Mouse (Mus musculus) hindbrain, embryonic 13.5 days (tissue): ENCODE measurements around the gene Dhx8. TPM values are rescaled to one million over a fixed set of nuclear protein-coding genes. Genes with fewer than 3 reads are reported as not detected.

Source experiments
- ATAC-seq: fragments of 200-750 bp; cut with Nextera tagmentation; 2 replicates; pipeline ENCODE4 v1.8.0; 2017; ENCODE audit warnings: moderate TSS enrichment; ENCODE audit not compliant: low FRiP score
- H3K27ac ChIP-seq: fragments of 300-500 bp; sonication (generic); 2 replicates; pipeline ENCODE4 v1.5.1; 2015; ENCODE audit warnings: inconsistent platforms, mild to moderate bottlenecking, moderate library complexity
- H3K27me3 ChIP-seq: fragments of 300-500 bp; sonication (generic); 2 replicates; pipeline ENCODE4 v1.6.1; 2015; ENCODE audit warnings: mild to moderate bottlenecking, inconsistent platforms
- H3K36me3 ChIP-seq: fragments of 300-500 bp; sonication (generic); 2 replicates; pipeline ENCODE4 v1.6.1; 2015; ENCODE audit warnings: mild to moderate bottlenecking, inconsistent platforms
- H3K4me1 ChIP-seq: fragments of 300-500 bp; sonication (generic); replicated peaks from 2 replicates; pipeline ENCODE4 v1.6.1; 2015; ENCODE audit warnings: inconsistent platforms
- H3K4me2 ChIP-seq: fragments of 300-500 bp; sonication (generic); 2 replicates; pipeline ENCODE4 v1.6.1; 2015; ENCODE audit warnings: inconsistent platforms, mild to moderate bottlenecking, moderate library complexity
- H3K4me3 ChIP-seq: fragments of 300-500 bp; sonication (generic); 2 replicates; pipeline ENCODE4 v1.5.1; 2015; ENCODE audit warnings: mild to moderate bottlenecking, inconsistent platforms
- H3K9ac ChIP-seq: fragments of 300-500 bp; sonication (generic); 2 replicates; pipeline ENCODE4 v1.6.1; 2015; ENCODE audit warnings: mild to moderate bottlenecking, inconsistent platforms
- H3K9me3 ChIP-seq: fragments of 300-500 bp; sonication (generic); 2 replicates; pipeline ENCODE4 v1.6.1; 2016; ENCODE audit warnings: inconsistent platforms
- whole genome bisulfite sequencing: fragments of 180-500 bp; shearing (Covaris S2); methylation state at CpG from one replicate; pipeline ENCODE4 v1.1.7; 2015; 5-methylcytosine and 5-hydroxymethylcytosine counted together
- polyA plus RNA-seq: library from polyadenylated mRNA; unstranded; fragments of >200 nt; fragmentation: Nextera tagmentation; extraction: Ambion mirVana; gene quantifications from 2 replicates; pipeline ENCODE4 v1.2.1, GENCODE M21; 2015

Gene Dhx8
- polyA plus RNA-seq, 1 experiment from 2014 or later = 35.1 TPM

DNA sequence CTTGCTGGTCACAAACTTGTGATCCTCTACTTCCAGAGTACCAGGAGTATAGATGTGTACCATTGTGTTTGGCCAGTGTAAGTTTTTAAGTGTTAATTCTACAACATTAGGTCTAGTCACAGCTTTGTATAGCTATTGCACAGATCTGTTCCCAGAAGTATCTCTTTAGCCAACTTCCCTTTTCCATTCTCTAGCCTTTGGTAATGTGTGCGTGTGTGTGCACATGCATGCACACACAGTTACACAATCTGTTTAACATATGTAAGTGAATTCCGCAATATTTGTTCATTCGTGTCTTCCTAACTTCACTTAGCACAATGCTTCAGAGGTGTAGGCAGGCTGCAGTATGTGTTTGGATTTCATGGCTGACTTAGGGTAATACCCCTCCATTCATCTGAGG is 26.8 kb downstream of the Dhx8 start:
- H3K9ac ChIP-seq = no peak overlapping the region
- no peak overlapping the region for H3K4me3 ChIP-seq
- WGBS = 95% methylated on average over 3 of the region's 3 CpGs
- no peak overlapping the region for H3K4me2 ChIP-seq
- peaks cover 5% of the 10 kb centered on the region; the same call in 1 of the 2 replicates for H3K4me1 ChIP-seq
- no peaks in the 10 kb centered on the region for H3K9me3 ChIP-seq
- ATAC-seq = no peak
- H3K27me3 ChIP-seq = no peaks in the 10 kb centered on the region
- H3K27ac ChIP-seq = no peak overlapping the region
- peaks cover 87% of the 10 kb centered on the region for H3K36me3 ChIP-seq

DNA sequence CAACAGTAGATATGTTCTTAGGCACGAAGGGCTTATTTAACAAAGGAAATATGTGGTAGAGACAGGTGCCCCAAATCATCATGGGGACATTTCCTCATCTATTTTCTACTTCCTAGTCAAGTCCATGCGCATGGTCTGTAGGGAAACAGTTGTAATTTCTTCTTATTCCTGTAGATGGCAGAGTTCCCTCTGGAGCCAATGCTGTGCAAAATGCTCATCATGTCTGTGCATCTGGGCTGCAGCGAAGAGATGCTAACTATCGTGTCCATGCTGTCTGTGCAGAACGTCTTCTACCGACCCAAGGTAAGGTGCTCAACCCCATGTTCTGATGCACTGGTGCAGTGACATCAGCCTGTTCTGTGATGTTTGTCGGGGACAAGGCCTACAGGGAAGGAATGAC is 31.0 kb downstream of the Dhx8 start:
- Histone ChIP-seq H3K4me2 (no peak overlapping the region), H3K27me3 (no peaks in the 10 kb centered on the region), H3K27ac (no peak overlapping the region), H3K36me3 (peaks cover 87% of the 10 kb centered on the region), H3K9me3 (no peaks in the 10 kb centered on the region), H3K9ac (no peak overlapping the region), H3K4me3 (no peak overlapping the region), H3K4me1 (no peaks in the 10 kb centered on the region)
- 53% methylated on average over 7 of the region's 7 CpGs for WGBS
- ATAC-seq = no peak

DNA sequence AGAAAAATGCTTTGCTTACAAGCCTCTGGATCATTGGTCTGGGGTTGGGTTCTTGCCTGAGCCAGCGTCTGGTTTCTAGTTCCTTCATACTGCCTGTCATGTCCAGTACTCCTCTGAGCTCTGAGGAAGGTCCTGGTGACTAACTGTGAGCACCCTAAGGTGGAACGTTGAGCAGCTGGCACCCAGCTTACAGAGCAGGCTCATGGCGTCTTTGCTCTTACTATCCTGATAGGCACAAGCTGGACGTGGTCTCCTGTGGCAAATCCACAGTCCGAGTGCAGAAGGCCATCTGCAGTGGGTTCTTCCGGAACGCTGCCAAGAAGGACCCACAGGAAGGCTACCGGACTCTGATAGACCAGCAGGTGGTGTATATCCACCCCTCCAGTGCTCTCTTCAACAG is 31.8 kb downstream of the Dhx8 start:
- 97% methylated on average over 8 of the region's 8 CpGs for WGBS
- Histone ChIP-seq H3K27ac (no peak overlapping the region), H3K36me3 (peaks cover 88% of the 10 kb centered on the region), H3K9me3 (no peaks in the 10 kb centered on the region), H3K27me3 (no peaks in the 10 kb centered on the region), H3K9ac (no peak overlapping the region), H3K4me3 (no peak overlapping the region), H3K4me1 (no peaks in the 10 kb centered on the region), H3K4me2 (no peak overlapping the region)
- ATAC-seq = no peak

DNA sequence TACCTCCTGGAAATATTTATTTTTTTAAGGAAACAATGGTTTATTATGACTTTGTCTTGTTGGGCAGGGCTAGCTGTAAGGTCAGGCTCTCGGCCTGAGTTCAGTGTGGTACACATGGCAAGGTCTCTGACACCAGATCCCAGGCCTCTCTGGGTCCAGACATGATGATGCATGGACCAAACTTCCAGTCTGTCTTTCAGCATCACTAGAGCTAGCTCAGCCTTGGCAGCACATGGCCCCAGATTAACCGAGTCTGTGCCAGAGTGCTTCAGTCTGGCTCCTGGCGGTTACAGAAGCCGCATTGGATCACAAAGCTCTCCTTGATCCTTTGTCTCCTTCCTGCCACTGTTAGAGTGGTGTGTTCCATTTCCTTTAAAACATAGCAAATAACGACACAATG is 34.6 kb downstream of the Dhx8 start:
- peaks cover 65% of the 10 kb centered on the region for H3K36me3 ChIP-seq
- no peaks in the 10 kb centered on the region for H3K9me3 ChIP-seq
- H3K4me3 ChIP-seq = no peak overlapping the region
- peaks cover 7% of the 10 kb centered on the region for H3K4me1 ChIP-seq
- H3K27ac ChIP-seq = no peak overlapping the region
- no peak overlapping the region for H3K9ac ChIP-seq
- no peak for ATAC-seq
- H3K4me2 ChIP-seq = no peak overlapping the region
- 75% methylated on average over 5 of the region's 5 CpGs for WGBS
- H3K27me3 ChIP-seq = peaks cover 27% of the 10 kb centered on the region

DNA sequence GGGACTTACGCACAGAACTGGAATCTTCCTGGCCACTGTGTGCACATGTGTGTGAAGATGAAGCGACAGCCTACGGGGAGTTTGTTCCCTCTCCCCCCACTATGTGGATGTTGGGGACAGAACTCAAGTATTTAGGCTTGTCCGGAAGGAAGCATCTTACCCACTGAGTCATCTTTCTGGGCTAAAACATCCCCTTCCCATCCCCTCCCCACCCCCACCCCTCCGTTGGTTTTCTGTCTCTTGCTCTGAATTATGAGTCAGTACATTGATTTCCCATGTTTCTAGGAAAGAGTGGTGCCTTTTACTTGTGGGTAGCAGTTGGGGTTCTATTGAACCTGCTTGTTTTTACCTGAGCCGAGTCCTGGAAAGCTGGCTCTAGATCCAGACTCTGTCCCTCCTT is 36.0 kb downstream of the Dhx8 start:
- Histone ChIP-seq H3K9me3 (no peaks in the 10 kb centered on the region), H3K27me3 (peaks cover 41% of the 10 kb centered on the region), H3K36me3 (peaks cover 57% of the 10 kb centered on the region), H3K4me2 (no peak overlapping the region), H3K4me3 (no peak overlapping the region), H3K27ac (no peak overlapping the region), H3K4me1 (peaks cover 12% of the 10 kb centered on the region), H3K9ac (no peak overlapping the region)
- 91% methylated on average over 6 of the region's 6 CpGs for WGBS
- ATAC-seq = no peak

DNA sequence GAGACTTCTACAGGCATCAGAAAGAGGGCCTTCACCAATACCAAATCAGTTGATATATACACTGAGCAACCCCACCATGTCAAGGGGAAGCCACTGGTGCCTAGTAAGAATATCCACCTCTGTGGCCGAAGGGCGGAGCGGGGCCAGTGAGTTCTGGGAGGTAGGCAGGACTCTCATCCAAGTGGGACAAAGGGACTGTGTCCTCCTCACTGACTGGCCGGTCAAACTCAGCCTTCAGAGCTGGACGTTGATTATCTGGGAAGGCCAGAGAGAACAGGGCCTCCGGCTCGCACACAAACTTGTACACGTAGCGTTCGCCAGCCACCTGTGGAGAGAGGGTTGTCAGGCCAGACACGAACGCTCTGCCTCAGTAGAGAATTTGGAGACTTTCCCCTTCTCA is 37.5 kb downstream of the Dhx8 start:
- Histone ChIP-seq H3K9ac (no peak overlapping the region), H3K4me2 (no peak overlapping the region), H3K27ac (no peak overlapping the region), H3K36me3 (peaks cover 43% of the 10 kb centered on the region), H3K4me3 (no peak overlapping the region), H3K9me3 (no peaks in the 10 kb centered on the region), H3K4me1 (peaks cover 12% of the 10 kb centered on the region), H3K27me3 (peaks cover 55% of the 10 kb centered on the region)
- ATAC-seq = no peak
- WGBS = 89% methylated on average over 12 of the region's 12 CpGs

DNA sequence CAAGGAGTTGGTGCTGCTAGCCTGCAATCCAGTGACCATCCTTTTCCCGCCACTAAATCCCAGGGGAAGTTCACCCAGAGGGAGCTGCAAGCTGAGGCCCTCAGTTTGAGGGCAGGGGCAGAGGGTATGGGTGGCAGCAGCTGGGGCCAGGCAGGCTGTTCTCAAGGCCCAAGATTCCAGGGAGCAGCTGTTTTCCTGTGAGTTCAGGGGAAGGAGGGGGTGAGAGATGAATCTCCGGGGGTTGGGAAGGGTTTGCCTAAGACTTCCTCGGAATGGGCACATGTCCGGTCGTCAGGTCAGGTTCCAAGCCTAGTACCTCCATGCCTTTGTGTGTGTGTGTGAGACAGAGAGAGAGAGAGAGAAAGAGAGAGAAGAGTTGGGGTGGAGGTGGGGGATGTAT is 39.3 kb downstream of the Dhx8 start:
- Histone ChIP-seq H3K9me3 (no peaks in the 10 kb centered on the region), H3K4me2 (peak overlapping the region; percentile 48), H3K4me1 (peaks cover 12% of the 10 kb centered on the region), H3K27ac (no peak overlapping the region), H3K4me3 (no peak overlapping the region), H3K36me3 (peaks cover 26% of the 10 kb centered on the region), H3K27me3 (peaks cover 70% of the 10 kb centered on the region), H3K9ac (no peak overlapping the region)
- ATAC-seq = no peak
- WGBS = 8% methylated on average over 5 of the region's 5 CpGs

DNA sequence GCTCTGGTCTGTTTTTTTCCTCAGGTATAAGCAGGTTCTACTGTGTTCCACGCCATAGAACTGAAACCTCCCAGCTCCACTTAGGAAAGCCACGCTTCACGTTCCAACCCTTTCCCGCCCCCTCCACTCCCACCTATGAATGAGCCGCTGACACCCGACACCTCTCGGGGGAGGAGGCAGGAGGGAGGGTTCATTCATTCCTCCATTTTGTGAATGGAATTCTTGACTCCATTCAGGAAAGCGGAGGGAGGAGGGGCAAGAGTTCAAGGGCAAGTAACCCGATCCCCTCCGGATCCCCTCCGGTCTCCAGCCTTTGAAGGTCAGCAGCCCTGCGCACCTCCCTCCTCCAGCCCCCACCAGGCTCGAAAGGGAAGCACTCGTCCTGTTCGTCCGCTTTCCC is 39.7 kb downstream of the Dhx8 start:
- 0 out of 2 replicates have a peak overlapping the region, but pooled peaks have one; percentile 19 for H3K4me3 ChIP-seq
- H3K4me2 ChIP-seq = peak overlapping the region; percentile 48
- H3K4me1 ChIP-seq = peaks cover 12% of the 10 kb centered on the region
- H3K9me3 ChIP-seq = no peaks in the 10 kb centered on the region
- H3K27ac ChIP-seq = no peak overlapping the region
- H3K9ac ChIP-seq = peak overlapping the region; percentile 46; the same call in 1 of the 2 replicates
- under 1% methylated on average over 16 of the region's 16 CpGs for WGBS
- H3K27me3 ChIP-seq = peaks cover 75% of the 10 kb centered on the region
- peaks cover 21% of the 10 kb centered on the region for H3K36me3 ChIP-seq
- ATAC-seq = peak; percentile 36; the same call in 1 of the 2 replicates

DNA sequence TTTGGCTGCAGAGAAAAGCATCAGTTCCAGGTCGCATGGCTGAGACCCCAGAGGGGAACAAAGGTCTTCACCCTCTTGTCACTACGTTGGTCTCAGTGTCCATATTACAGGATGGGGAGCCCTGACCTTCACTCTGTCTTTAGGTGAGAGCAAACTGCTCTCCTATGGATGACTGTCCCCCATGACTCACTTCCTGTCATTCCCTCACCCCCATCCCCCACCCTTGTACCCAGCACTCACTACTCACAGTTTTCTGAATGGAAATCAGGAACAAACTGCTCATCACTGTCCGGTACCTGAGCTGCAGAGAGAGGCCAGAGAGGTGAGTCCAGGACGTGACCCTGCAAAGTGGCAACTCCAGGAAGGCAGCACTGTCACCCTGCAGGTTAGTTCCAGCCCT is 44.1 kb downstream of the Dhx8 start:
- ATAC-seq = no peak
- Histone ChIP-seq H3K36me3 (no peaks in the 10 kb centered on the region), H3K4me3 (no peak overlapping the region), H3K9ac (no peak overlapping the region), H3K9me3 (no peaks in the 10 kb centered on the region), H3K27me3 (peaks cover 91% of the 10 kb centered on the region), H3K4me1 (peaks cover 11% of the 10 kb centered on the region), H3K27ac (no peak overlapping the region), H3K4me2 (no peak overlapping the region)
- WGBS = 73% methylated on average over 4 of the region's 4 CpGs

DNA sequence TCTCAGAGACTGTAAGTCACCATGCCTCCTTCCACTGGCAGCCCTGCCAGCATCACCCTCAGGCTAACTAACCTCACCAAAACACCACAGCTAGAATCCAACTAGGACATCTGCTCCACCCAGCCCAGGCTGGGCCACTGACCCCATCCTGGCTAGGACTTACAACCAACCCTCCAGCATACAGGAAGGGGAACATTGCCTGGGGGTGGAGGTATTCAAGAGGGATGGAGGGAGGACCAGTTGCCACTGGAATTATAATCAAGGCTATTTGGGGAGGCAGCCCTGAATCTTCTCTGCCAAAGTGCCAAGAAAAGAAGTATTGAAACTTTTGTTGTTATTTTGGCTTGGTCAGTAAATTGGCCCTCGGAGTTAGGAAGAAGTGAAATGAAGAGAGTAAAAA is 50.4 kb downstream of the Dhx8 start:
- ATAC-seq = no peak
- Histone ChIP-seq H3K27ac (no peak overlapping the region), H3K9ac (no peak overlapping the region), H3K4me2 (no peak overlapping the region), H3K36me3 (no peaks in the 10 kb centered on the region), H3K27me3 (peaks cover 94% of the 10 kb centered on the region), H3K9me3 (no peaks in the 10 kb centered on the region), H3K4me1 (peaks cover 21% of the 10 kb centered on the region), H3K4me3 (no peak overlapping the region)
- WGBS = 58% methylated on average over 1 of the region's 1 CpGs

DNA sequence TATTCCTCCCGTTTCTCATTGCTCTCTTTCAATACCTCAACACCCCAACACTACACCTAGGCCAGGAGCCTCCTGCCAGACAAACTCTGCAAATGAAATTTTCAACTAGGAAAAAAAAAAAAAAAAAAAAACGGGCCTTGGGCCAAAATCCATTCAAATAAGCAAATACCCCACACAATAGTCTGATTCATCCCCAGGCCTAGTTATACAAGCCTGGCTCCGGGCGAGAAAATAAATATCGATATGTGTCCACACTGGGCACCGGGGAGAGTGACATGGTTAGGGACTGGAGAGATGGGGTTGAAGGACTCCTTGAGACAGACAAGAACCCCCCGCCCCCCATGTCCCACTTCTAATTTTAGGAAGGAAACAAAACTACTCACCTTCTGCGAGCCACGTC is 50.9 kb downstream of the Dhx8 start:
- H3K9me3 ChIP-seq = no peaks in the 10 kb centered on the region
- WGBS = 27% methylated on average over 9 of the region's 9 CpGs
- H3K36me3 ChIP-seq = no peaks in the 10 kb centered on the region
- H3K27ac ChIP-seq = no peak overlapping the region
- H3K9ac ChIP-seq = peak overlapping the region; percentile 68; the same call in 1 of the 2 replicates
- H3K4me3 ChIP-seq = peak overlapping the region; percentile 52
- H3K27me3 ChIP-seq = peaks cover 94% of the 10 kb centered on the region
- H3K4me1 ChIP-seq = peaks cover 21% of the 10 kb centered on the region
- no peak for ATAC-seq
- H3K4me2 ChIP-seq = peak overlapping the region; percentile 94

DNA sequence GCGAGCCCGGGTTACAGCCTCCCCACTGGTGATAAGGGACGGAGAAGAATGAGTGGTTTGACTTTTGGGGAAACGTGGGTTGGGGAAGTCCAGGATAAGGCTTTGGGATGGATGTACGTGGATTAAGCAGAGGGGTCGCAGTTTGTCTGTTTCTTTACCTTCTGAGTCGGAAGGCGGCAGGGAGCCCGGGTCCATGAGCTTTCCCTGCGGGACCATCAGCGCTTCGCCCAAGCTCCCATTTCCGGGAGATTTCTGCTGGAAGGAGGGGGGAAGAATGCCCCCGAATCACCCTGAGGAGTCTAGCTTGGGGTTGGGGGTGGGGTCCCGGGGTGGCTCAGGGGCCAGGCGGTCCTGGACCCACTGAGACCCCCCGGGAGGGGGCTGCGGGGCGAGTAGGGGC is 51.4 kb downstream of the Dhx8 start:
- 3% methylated on average over 17 of the region's 19 CpGs for WGBS
- Histone ChIP-seq H3K27me3 (peaks cover 93% of the 10 kb centered on the region), H3K4me3 (peak overlapping the region; percentile 52), H3K4me1 (peaks cover 21% of the 10 kb centered on the region), H3K9me3 (no peaks in the 10 kb centered on the region), H3K4me2 (peak overlapping the region; percentile 94), H3K9ac (peak overlapping the region; percentile 68), H3K36me3 (no peaks in the 10 kb centered on the region), H3K27ac (no peak overlapping the region)
- ATAC-seq = no peak

DNA sequence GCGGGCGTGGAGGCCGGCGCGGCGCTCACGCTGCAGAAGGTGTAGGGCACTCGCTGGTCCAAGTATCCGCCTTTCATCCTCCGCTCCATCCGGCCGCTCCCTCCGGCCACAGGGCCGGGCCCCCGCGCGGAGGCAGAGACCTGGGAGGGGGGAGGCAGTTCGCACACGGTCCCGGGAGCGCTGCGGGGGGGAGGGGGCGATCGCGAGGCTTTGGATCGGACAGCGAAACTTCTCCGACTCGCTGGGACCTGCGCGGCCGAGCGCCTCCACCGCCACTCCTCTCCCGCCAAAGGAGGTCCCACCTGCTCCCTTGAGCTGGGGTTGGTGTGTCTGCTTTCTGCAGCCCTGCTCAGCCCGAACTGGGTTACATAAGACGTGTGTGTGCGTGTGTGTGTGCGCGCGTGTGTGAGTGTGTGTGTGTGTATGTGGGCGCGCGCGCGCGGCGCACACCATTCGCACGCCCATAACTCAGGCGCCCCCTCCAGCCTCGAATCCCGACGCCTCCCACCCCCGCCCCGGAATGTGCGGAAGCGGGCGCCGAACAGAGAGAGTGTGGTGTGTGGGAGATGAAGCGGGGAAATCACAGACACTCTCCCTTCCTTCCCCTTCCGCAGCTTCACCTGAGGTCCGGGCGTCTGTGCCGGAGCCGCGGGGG is 51.9 kb downstream of the Dhx8 start:
- H3K27ac ChIP-seq = 0 out of 2 replicates have a peak overlapping the region, but pooled peaks have one; percentile 30
- WGBS = 0% methylated on average over 60 of the region's 67 CpGs
- H3K4me2 ChIP-seq = peak overlapping the region; percentile 94
- H3K27me3 ChIP-seq = peaks cover 94% of the 10 kb centered on the region
- H3K9ac ChIP-seq = peak overlapping the region; percentile 68
- no peaks in the 10 kb centered on the region for H3K36me3 ChIP-seq
- peaks cover 21% of the 10 kb centered on the region for H3K4me1 ChIP-seq
- ATAC-seq = peak; percentile 66
- H3K9me3 ChIP-seq = no peaks in the 10 kb centered on the region
- H3K4me3 ChIP-seq = peak overlapping the region; percentile 52
